Mouse (Mus musculus) G1E (cell line): Measurements from ENCODE around the gene Gm9833.

Source experiments
- CTCF ChIP-seq: IDR thresholded peaks from 2 replicates; pipeline ENCODE4 v1.5.1; 2012; ENCODE audit warnings: low read depth, low read length, inconsistent platforms, mixed read lengths
- GATA1 ChIP-seq: IDR thresholded peaks from 2 replicates; pipeline ENCODE4 v1.6.1; 2012; ENCODE audit warnings: borderline replicate concordance, low read length, inconsistent platforms, mixed read lengths
- TAL1 ChIP-seq: conservative IDR thresholded peaks from 2 replicates; pipeline ENCODE4 v1.6.1; 2012; ENCODE audit warnings: low read depth, low read length, inconsistent platforms, mixed read lengths

- TF ChIP-seq GATA1 (no peak), CTCF (no peak), TAL1 (no peak)
Measured at GRCm38 (mm10) chr3:10077096-10077841, 10.6 kb upstream of the Gm9833 start.
